Mouse (Mus musculus) intestine, postnatal 0 days (tissue): Measurements from ENCODE around the gene Zfp740. TPM values are rescaled to one million over a fixed set of nuclear protein-coding genes. Genes with fewer than 3 reads are reported as not detected.

ENCODE experiments used
- ATAC-seq: fragments of 200-750 bp; cut with Nextera tagmentation; 2 replicates; pipeline ENCODE4 v1.8.0; 2017; ENCODE audit warnings: mild to moderate bottlenecking, moderate TSS enrichment, moderate library complexity
- H3K27ac ChIP-seq: fragments of 300-500 bp; sonication (generic); 2 replicates; pipeline ENCODE4 v1.5.1; 2014; ENCODE audit warnings: mild to moderate bottlenecking, low read depth, low read length, moderate library complexity
- H3K27me3 ChIP-seq: fragments of 300-500 bp; sonication (generic); replicated peaks from 2 replicates; pipeline ENCODE4 v1.6.1; 2014; ENCODE audit warnings: low read length, mixed read lengths; ENCODE audit not compliant: control insufficient read depth, insufficient read depth
- H3K36me3 ChIP-seq: fragments of 300-500 bp; sonication (generic); 2 replicates; pipeline ENCODE4 v1.6.1; 2014; ENCODE audit warnings: mild to moderate bottlenecking, moderate library complexity; ENCODE audit not compliant: control insufficient read depth, insufficient read depth
- H3K4me1 ChIP-seq: fragments of 300-500 bp; sonication (generic); replicated peaks from 2 replicates; pipeline ENCODE4 v1.6.1; 2014; ENCODE audit warnings: antibody characterized with exemption, low read length, mixed read lengths; ENCODE audit not compliant: control insufficient read depth, insufficient read depth
- H3K4me2 ChIP-seq: fragments of 300-500 bp; sonication (generic); replicated peaks from 2 replicates; pipeline ENCODE4 v1.6.1; 2014; ENCODE audit warnings: low read depth, mild to moderate bottlenecking, moderate library complexity
- H3K4me3 ChIP-seq: fragments of 300-500 bp; sonication (generic); 2 replicates; pipeline ENCODE4 v1.5.1; 2014; ENCODE audit warnings: low read depth, low read length
- H3K9ac ChIP-seq: fragments of 300-500 bp; sonication (generic); 2 replicates; pipeline ENCODE4 v1.6.1; 2014; ENCODE audit warnings: mild to moderate bottlenecking, low read depth, low read length
- H3K9me3 ChIP-seq: fragments of 300-500 bp; sonication (generic); 2 replicates; pipeline ENCODE4 v1.6.1; 2016; ENCODE audit warnings: mixed run types; ENCODE audit not compliant: control insufficient read depth
- CTCF ChIP-seq: sonication (generic); IDR thresholded peaks from 2 replicates; pipeline ENCODE4 v1.5.1; 2016; ENCODE audit warnings: low read depth, mild to moderate bottlenecking, control low read depth, antibody characterized with exemption, moderate library complexity
- whole genome bisulfite sequencing: fragments of 180-500 bp; shearing (Covaris S2); extraction: QIAGEN DNeasy Blood & Tissue Kit; methylation state at CpG from one replicate; pipeline ENCODE4 v1.1.7; 2014; 5-methylcytosine and 5-hydroxymethylcytosine counted together
- polyA plus RNA-seq: library from polyadenylated mRNA; unstranded; fragments of >200 nt; fragmentation: Nextera tagmentation; extraction: Ambion mirVana; gene quantifications from 2 replicates; pipeline ENCODE4 v1.2.1, GENCODE M21; 2015

Zfp740 gene
- polyA plus RNA-seq, 1 experiment from 2014 or later, result 14.1 TPM

DNA sequence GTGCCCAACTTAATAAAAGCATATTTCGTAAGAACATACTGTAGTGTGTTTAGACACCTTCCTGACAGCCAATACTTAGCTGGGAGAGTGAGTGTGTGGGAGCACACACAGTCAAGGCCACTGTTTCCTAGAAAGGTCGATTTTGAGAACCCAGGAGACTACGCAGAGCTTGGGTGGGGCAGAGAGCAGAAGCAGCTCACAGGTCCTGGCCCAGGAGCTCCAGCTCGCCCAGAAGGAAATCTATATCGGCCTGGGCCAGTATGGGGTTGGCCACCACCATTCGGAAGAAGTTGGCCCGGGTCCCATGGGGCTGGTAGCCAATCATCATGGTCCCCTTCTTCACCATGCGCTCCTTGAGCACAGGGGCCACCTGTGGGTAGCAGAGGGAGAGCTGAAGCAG is 25.6 kb upstream of the Zfp740 start:
- Histone ChIP-seq H3K36me3 (peaks cover 5% of the 10 kb centered on the region; the same call in 1 of the 2 replicates), H3K9me3 (no peaks in the 10 kb centered on the region)

DNA sequence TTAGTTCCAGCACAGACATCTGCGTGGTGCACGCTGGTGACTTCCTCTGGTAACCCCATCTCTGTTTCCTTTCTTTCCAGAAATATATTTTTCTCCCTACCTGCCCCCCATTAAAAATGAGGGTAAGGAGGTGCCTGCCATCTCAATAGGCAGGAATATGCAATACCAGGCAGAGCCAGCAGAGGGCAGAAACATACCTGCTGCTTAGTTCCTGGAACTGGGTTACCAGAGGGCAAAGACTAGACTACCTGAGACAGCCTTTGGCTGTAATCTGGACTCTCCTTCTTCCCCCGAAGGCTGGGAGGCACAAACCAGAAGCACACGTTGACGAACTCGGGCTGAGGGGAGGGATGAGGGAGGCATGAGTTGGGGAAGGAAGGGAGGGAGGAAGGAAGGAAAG is 24.8 kb upstream of the Zfp740 start:
- Histone ChIP-seq H3K27ac (no peak overlapping the region), H3K9me3 (no peaks in the 10 kb centered on the region), H3K9ac (no peak overlapping the region), H3K36me3 (peaks cover 5% of the 10 kb centered on the region; the same call in 1 of the 2 replicates), H3K4me1 (no peaks in the 10 kb centered on the region), H3K27me3 (no peaks in the 10 kb centered on the region), H3K4me3 (no peak overlapping the region), H3K4me2 (no peak overlapping the region)
- WGBS, result 9% methylated on average over 6 of the region's 6 CpGs
- peak; percentile 96 for TF ChIP-seq CTCF
- peak; percentile 50 for ATAC-seq

More for the DNA sequence above, 25.6 kb upstream of the Zfp740 start:
- WGBS, result 70% methylated on average over 8 of the region's 8 CpGs
- Histone ChIP-seq H3K27me3 (no peaks in the 10 kb centered on the region), H3K9ac (no peak overlapping the region), H3K27ac (no peak overlapping the region), H3K4me1 (no peaks in the 10 kb centered on the region), H3K4me2 (no peak overlapping the region), H3K4me3 (no peak overlapping the region)
- ATAC-seq, result peak; percentile 12; the same call in 1 of the 2 replicates
- TF ChIP-seq CTCF, result no peak

DNA sequence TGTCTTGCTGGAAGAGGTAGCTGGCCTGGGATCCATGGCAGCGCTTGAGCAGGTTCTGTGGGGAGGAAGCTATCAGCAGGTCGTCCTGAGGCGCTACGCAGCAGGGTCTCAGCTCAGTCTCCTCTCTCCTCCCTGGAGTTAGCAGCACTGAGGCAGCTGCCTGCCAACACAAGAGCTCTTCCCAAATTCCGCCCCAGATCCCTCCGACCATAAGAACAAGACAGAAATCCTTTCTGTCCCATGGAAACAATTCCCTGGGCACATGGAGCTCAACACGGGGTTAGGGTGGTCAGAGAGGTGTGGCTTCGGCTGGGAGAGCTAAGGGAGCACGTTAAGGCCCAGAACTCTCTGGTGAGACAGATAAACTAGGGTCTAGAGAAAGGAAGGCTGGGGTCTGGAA is 23.9 kb upstream of the Zfp740 start:
- H3K36me3 ChIP-seq, result peaks cover 5% of the 10 kb centered on the region; the same call in 1 of the 2 replicates

DNA sequence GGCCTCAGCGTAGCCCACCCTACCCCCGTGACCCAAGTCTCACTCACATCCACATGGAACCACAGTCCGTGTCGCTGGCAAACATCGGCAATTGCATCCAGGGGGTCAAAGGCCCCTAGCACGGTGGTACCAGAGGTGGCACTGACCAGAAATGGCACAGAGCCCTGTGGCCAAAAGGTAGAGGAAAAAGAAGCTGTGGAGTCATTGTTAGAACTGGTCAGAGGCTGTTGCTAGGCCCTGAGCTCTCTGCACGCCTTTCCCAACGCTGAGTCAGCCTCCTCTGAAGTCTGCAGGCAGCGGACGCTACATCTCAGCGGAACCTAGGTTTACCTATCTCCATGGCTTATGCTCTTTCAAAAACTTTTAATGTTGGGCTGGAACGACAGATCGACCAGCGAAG is 23.1 kb upstream of the Zfp740 start:
- peaks cover 5% of the 10 kb centered on the region; the same call in 1 of the 2 replicates for H3K36me3 ChIP-seq
- no peak overlapping the region for H3K9ac ChIP-seq
- no peaks in the 10 kb centered on the region for H3K27me3 ChIP-seq
- no peaks in the 10 kb centered on the region for H3K9me3 ChIP-seq
- H3K4me3 ChIP-seq, result no peak overlapping the region
- H3K4me2 ChIP-seq, result no peak overlapping the region
- no peak for ATAC-seq
- H3K4me1 ChIP-seq, result no peaks in the 10 kb centered on the region
- TF ChIP-seq CTCF, result no peak
- WGBS, result 89% methylated on average over 14 of the region's 14 CpGs
- no peak overlapping the region for H3K27ac ChIP-seq

More for the DNA sequence above, 23.9 kb upstream of the Zfp740 start:
- Histone ChIP-seq H3K9ac (no peak overlapping the region), H3K9me3 (no peaks in the 10 kb centered on the region), H3K4me1 (no peaks in the 10 kb centered on the region), H3K4me3 (no peak overlapping the region), H3K4me2 (no peak overlapping the region), H3K27ac (no peak overlapping the region), H3K27me3 (no peaks in the 10 kb centered on the region)
- ATAC-seq, result no peak
- no peak for TF ChIP-seq CTCF
- WGBS, result 82% methylated on average over 9 of the region's 9 CpGs

DNA sequence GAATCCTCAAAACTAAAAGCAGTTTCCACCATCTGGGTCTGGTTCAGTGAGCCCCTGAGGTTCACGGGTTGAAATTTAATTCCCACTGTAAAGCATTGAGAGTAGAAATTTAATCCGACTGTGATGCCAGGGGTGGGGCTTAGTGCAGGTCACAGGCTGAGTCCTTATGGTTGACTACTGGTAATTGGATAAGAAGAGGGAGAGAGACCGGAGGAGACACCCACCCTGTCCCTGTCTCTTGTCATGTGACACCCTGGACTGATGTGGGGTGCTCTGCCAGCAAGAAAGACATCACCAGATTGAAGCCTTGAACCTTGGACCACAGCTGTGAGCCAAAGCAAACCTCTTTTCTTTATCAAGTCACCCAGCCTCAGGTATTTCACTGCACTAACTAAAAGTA is 20.0 kb upstream of the Zfp740 start:
- H3K27ac ChIP-seq, result no peak overlapping the region
- H3K4me2 ChIP-seq, result no peak overlapping the region
- no peaks in the 10 kb centered on the region for H3K27me3 ChIP-seq
- no peaks in the 10 kb centered on the region for H3K4me1 ChIP-seq
- H3K9me3 ChIP-seq, result no peaks in the 10 kb centered on the region
- no peak overlapping the region for H3K4me3 ChIP-seq
- no peak for TF ChIP-seq CTCF
- peaks cover 6% of the 10 kb centered on the region for H3K36me3 ChIP-seq
- 75% methylated on average over 3 of the region's 3 CpGs for WGBS
- H3K9ac ChIP-seq, result no peak overlapping the region
- ATAC-seq, result no peak

DNA sequence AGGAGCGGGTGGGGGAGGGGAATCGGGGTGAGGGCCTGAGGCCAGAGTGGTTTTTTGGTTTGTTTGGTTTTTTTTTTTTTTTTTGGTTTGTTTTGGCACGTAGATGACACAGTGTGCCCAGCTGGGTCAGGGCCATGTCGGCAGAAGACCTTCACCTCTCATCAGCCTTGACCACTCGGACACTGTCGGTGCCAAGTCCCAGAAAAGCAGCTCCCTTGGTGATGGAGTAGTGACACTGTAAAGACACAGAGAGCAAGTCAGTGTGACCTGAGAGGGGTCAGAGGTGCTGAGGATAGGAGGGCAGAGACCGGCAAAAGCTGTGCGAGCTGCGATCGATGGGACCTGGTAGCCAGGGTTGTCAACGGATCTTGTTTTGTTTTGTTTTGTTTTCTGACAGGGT is 16.8 kb upstream of the Zfp740 start:
- H3K4me2 ChIP-seq, result no peak overlapping the region
- no peak overlapping the region for H3K9ac ChIP-seq

DNA sequence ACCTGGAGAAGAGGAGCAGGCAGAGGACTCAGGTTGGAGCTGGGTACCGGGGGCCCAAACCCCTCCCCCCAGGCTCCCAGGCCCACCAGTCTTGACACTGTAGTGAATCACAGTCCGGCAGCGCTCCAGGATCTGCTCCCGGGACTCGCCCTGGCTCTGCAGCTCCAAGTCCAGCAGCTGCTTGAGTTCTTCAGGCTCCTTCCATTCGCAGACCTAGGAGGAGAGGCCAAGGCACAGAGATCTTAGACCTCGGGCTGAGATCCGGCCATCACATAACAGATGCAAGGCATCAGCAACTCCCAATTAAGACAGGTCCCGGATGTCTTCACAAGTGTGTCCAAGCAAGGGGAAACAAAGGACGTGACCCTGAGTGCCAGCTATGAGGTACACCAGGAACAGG is 15.0 kb upstream of the Zfp740 start:
- H3K27me3 ChIP-seq, result no peaks in the 10 kb centered on the region
- no peaks in the 10 kb centered on the region for H3K9me3 ChIP-seq
- no peak for ATAC-seq
- peaks cover 6% of the 10 kb centered on the region for H3K36me3 ChIP-seq
- H3K4me3 ChIP-seq, result no peak overlapping the region
- H3K27ac ChIP-seq, result no peak overlapping the region
- H3K9ac ChIP-seq, result no peak overlapping the region
- no peak overlapping the region for H3K4me2 ChIP-seq
- H3K4me1 ChIP-seq, result no peaks in the 10 kb centered on the region
- TF ChIP-seq CTCF, result no peak
- 74% methylated on average over 10 of the region's 10 CpGs for WGBS

More for the DNA sequence above, 16.8 kb upstream of the Zfp740 start:
- H3K27ac ChIP-seq, result no peak overlapping the region
- no peaks in the 10 kb centered on the region for H3K9me3 ChIP-seq
- H3K27me3 ChIP-seq, result no peaks in the 10 kb centered on the region
- H3K4me1 ChIP-seq, result no peaks in the 10 kb centered on the region
- H3K36me3 ChIP-seq, result peaks cover 6% of the 10 kb centered on the region
- no peak for TF ChIP-seq CTCF
- ATAC-seq, result no peak
- 86% methylated on average over 11 of the region's 11 CpGs for WGBS
- no peak overlapping the region for H3K4me3 ChIP-seq
